ENCODE assay signal across 10 mouse cellular contexts in genomic region chr19:30128177-30128576, GRCm38 (mm10). TPM values are rescaled to one million over a fixed set of nuclear protein-coding genes. Genes with fewer than 3 reads are reported as not detected.
DNase-seq lines count a peak whose midpoint lies in the region; ATAC-seq and TF ChIP-seq lines count a peak whose summit lies in the region.
"Had no signal": no experiment of that assay in that cellular context is flagged by ENCODE, and none has a peak within 500 bp of the region (broad histone marks: within the 10 kb centered on the region; RNA-seq: fewer than 3 reads in every experiment).

No protein-coding gene starts in this region.

- no peaks in the 10 kb centered on the region for H3K79me2 ChIP-seq in liver, adult 2 months (ENCODE audit: control insufficient read depth, insufficient read depth, low read length)

- no peak overlapping the region for H3K27ac ChIP-seq in forebrain, embryonic 14.5 days (ENCODE audit: low read depth, low read length)
- H3K27ac ChIP-seq in forebrain, embryonic 12.5 days = no peak overlapping the region
- no peak overlapping the region for H3K27ac ChIP-seq in liver, adult 2 months (replicated peaks; ENCODE audit: insufficient read depth, low read depth, low read length)
- no peak overlapping the region for H3K27ac ChIP-seq in liver, embryonic 12.5 days
- H3K27ac ChIP-seq: limb, embryonic 15.5 days had no signal

- no peak overlapping the region for H3K4me2 ChIP-seq in forebrain, embryonic 14.5 days (ENCODE audit: low read length)
- H3K4me2 ChIP-seq in forebrain, embryonic 12.5 days = no peak overlapping the region
- H3K4me2 ChIP-seq in liver, embryonic 12.5 days = no peak overlapping the region
- H3K4me2 ChIP-seq: limb, embryonic 15.5 days had no signal

- H3K4me1 ChIP-seq in forebrain, embryonic 14.5 days (ENCODE audit: control insufficient read depth, insufficient read depth, low read length) = no peaks in the 10 kb centered on the region
- H3K4me1 ChIP-seq in forebrain, embryonic 12.5 days = peaks cover 15% of the 10 kb centered on the region
- H3K4me1 ChIP-seq in liver, adult 2 months (ENCODE audit: control insufficient read depth, insufficient read depth, low read length) = no peaks in the 10 kb centered on the region
- no peaks in the 10 kb centered on the region for H3K4me1 ChIP-seq in liver, embryonic 12.5 days
- H3K4me1 ChIP-seq: limb, embryonic 15.5 days had no signal

- H3K27me3 ChIP-seq in forebrain, embryonic 14.5 days (replicated peaks; ENCODE audit: control insufficient read depth, insufficient read depth, low read length) = no peaks in the 10 kb centered on the region
- H3K27me3 ChIP-seq in forebrain, embryonic 12.5 days = no peaks in the 10 kb centered on the region
- no peaks in the 10 kb centered on the region for H3K27me3 ChIP-seq in liver, adult 2 months (ENCODE audit: control insufficient read depth, insufficient read depth, low read length)
- H3K27me3 ChIP-seq in liver, embryonic 12.5 days (replicated peaks) = no peaks in the 10 kb centered on the region
- H3K27me3 ChIP-seq: limb, embryonic 15.5 days had no signal

- H3K9ac ChIP-seq in forebrain, embryonic 14.5 days (ENCODE audit: low read length) = no peak overlapping the region
- H3K9ac ChIP-seq in forebrain, embryonic 12.5 days = no peak overlapping the region
- no peak overlapping the region for H3K9ac ChIP-seq in liver, adult 2 months (ENCODE audit: low read depth, low read length)
- H3K9ac ChIP-seq in liver, embryonic 12.5 days = no peak overlapping the region
- H3K9ac ChIP-seq: limb, embryonic 15.5 days had no signal

- H3K9me3 ChIP-seq in forebrain, embryonic 14.5 days (replicated peaks; ENCODE audit: control insufficient read depth, low read length) = no peaks in the 10 kb centered on the region
- no peaks in the 10 kb centered on the region for H3K9me3 ChIP-seq in forebrain, embryonic 12.5 days
- H3K9me3 ChIP-seq in liver, embryonic 12.5 days (replicated peaks) = no peaks in the 10 kb centered on the region
- H3K9me3 ChIP-seq: limb, embryonic 15.5 days had no signal

- peaks cover 14% of the 10 kb centered on the region for H3K36me3 ChIP-seq in forebrain, embryonic 14.5 days (ENCODE audit: control insufficient read depth, insufficient read depth, low read length)
- peaks cover 49% of the 10 kb centered on the region for H3K36me3 ChIP-seq in forebrain, embryonic 12.5 days (replicated peaks)
- H3K36me3 ChIP-seq in liver, adult 2 months (ENCODE audit: control insufficient read depth, insufficient read depth, low read length) = peaks cover 31% of the 10 kb centered on the region
- H3K36me3 ChIP-seq in liver, embryonic 12.5 days = 0 out of 2 replicates have a peak, but pooled peaks cover 10% of the 10 kb centered on the region
- H3K36me3 ChIP-seq: limb, embryonic 15.5 days had no signal

- ATAC-seq in forebrain, embryonic 14.5 days = peak; percentile 51
- ATAC-seq in forebrain, embryonic 12.5 days (ENCODE audit: low FRiP score) = no peak
- no peak for ATAC-seq in liver, embryonic 12.5 days

- no peak overlapping the region for H3K4me3 ChIP-seq in forebrain, embryonic 14.5 days (ENCODE audit: low read depth, low read length)
- no peak overlapping the region for H3K4me3 ChIP-seq in forebrain, embryonic 12.5 days (replicated peaks)
- H3K4me3 ChIP-seq in liver, adult 2 months (ENCODE audit: insufficient read depth, low read depth, low read length) = no peak overlapping the region
- H3K4me3 ChIP-seq in liver, embryonic 12.5 days = no peak overlapping the region
- H3K4me3 ChIP-seq: limb, embryonic 15.5 days had no signal

- WGBS in forebrain, embryonic 14.5 days = 78% methylated on average over 4 of the region's 4 CpGs
- WGBS in forebrain, embryonic 12.5 days = 80% methylated on average over 4 of the region's 4 CpGs
- WGBS in liver, adult 2 months = 64% methylated on average over 4 of the region's 4 CpGs
- 45% methylated on average over 4 of the region's 4 CpGs for WGBS in liver, embryonic 12.5 days (ENCODE audit: insufficient replicate concordance)

- peak; percentile 84 for DNase-seq in forebrain, embryonic 14.5 days (ENCODE audit: low spot score)
- peak; percentile 51 for DNase-seq in liver, adult 2 months (ENCODE audit: extremely low read depth, low read depth, low spot score)
- peak; percentile 63 for DNase-seq in brain, adult 2 months (ENCODE audit: low read depth, low spot score)
- DNase-seq in mesoderm, embryonic 11.5 days (ENCODE audit: low read depth, low spot score) = peak; percentile 19
- no peak for DNase-seq in cerebellum, adult 9-11 months
- no peak for DNase-seq in spleen, adult 12 weeks (ENCODE audit: low spot score)

- no peak for TF ChIP-seq POLR2A in liver, adult 2 months (IDR thresholded peaks at IDR 0.05; ENCODE audit: extremely low read depth, insufficient read depth, low read length)

- TF ChIP-seq CTCF in liver, adult 2 months (IDR thresholded peaks at IDR 0.05; ENCODE audit: low read depth, low read length) = peak; percentile 30; the same call in 1 of the 2 replicates

RNA-seq across cellular contexts. Expression of gene Gldc, which starts 47.1 kb away (rescaled TPM):
- 11.4 and 13.0 TPM in 2 replicates for polyA plus RNA-seq in forebrain, embryonic 14.5 days (2014; fragmentation: Nextera tagmentation; extraction: Ambion mirVana)
- 44.9 and 51.8 TPM in 2 replicates for polyA plus RNA-seq in forebrain, embryonic 12.5 days (2016; fragmentation: Nextera tagmentation; extraction: Ambion mirVana)
- 64.2 and 98.4 TPM in 2 replicates for total RNA-seq in liver, adult 2 months (2014; rRNA removed)
- polyA plus RNA-seq in liver, adult 2 months (2012; rRNA removed) = 94.1 and 134 TPM in 2 replicates
- polyA plus RNA-seq in liver, embryonic 12.5 days (2016; fragmentation: Nextera tagmentation; extraction: Ambion mirVana) = 27.4 and 28.1 TPM in 2 replicates
- total RNA-seq: hematopoietic stem cell, adult 5-6 weeks had no signal

Comparison
In these comparisons a context has a peak if more than half of its experiments do, and no peak if none do; other contexts are left out.
1. DNase-seq: peak in forebrain, embryonic 14.5 days (single experiment), liver, adult 2 months (single experiment), brain, adult 2 months (single experiment) and mesoderm, embryonic 11.5 days (single experiment); none in cerebellum, adult 9-11 months (single experiment) and spleen, adult 12 weeks (single experiment).